Mouse (Mus musculus) myocyte (in vitro differentiated cells): ENCODE measurements at regions not wholly inside any gene's neighbourhood (a gene's known extent, or its start where the extent isn't known, plus 50 kb on each side); places are given as distances from the start of the nearest gene placed in this dataset.

Source experiments
- E2F4 ChIP-seq: IDR thresholded peaks from one replicate; pipeline ENCODE4 v1.6.1; 2011; ENCODE audit warnings: mild to moderate bottlenecking, control low read depth, moderate library complexity; ENCODE audit not compliant: insufficient read depth
- MAX ChIP-seq: IDR thresholded peaks from one replicate; pipeline ENCODE4 v1.6.1; 2011; ENCODE audit warnings: low read depth, mild to moderate bottlenecking, control low read depth
- MYOG ChIP-seq, 3 experiments: IDR thresholded peaks; one replicate each; pipeline ENCODE4 v1.6.1; 2011; ENCODE audit warnings: control low read depth in 2 of 3, low read depth in 2 of 3, mild to moderate bottlenecking in 2 of 3; ENCODE audit not compliant: insufficient read length in 2 of 3, control insufficient read depth in 1 of 3, insufficient read depth in 1 of 3
- POLR2A ChIP-seq: IDR thresholded peaks from one replicate; pipeline ENCODE4 v1.6.1; 2011; ENCODE audit warnings: low read depth, mild to moderate bottlenecking, control low read depth, moderate library complexity; ENCODE audit not compliant: insufficient read length
- POLR2AphosphoS2 ChIP-seq: IDR thresholded peaks from one replicate; pipeline ENCODE4 v1.6.1; 2011; ENCODE audit warnings: low read depth, control low read depth; ENCODE audit not compliant: insufficient read length
- REST ChIP-seq: IDR thresholded peaks from one replicate; pipeline ENCODE4 v1.6.1; 2011; ENCODE audit warnings: mild to moderate bottlenecking, control low read depth, moderate library complexity; ENCODE audit not compliant: insufficient read depth, insufficient read length
- TCF12 ChIP-seq: IDR thresholded peaks from one replicate; pipeline ENCODE4 v1.6.1; 2011; ENCODE audit warnings: mild to moderate bottlenecking, control low read depth; ENCODE audit not compliant: poor library complexity, insufficient read depth, severe bottlenecking
- TCF3 ChIP-seq: IDR thresholded peaks from one replicate; pipeline ENCODE4 v1.6.1; 2011; ENCODE audit warnings: low read depth, control low read depth; ENCODE audit not compliant: insufficient read length
- USF1 ChIP-seq: IDR thresholded peaks from one replicate; pipeline ENCODE4 v1.6.1; 2011; ENCODE audit warnings: low read depth, mild to moderate bottlenecking, control low read depth, moderate library complexity

- TF ChIP-seq POLR2AphosphoS2: no peak
- no peak for TF ChIP-seq POLR2A
- TF ChIP-seq TCF12: no peak
- TF ChIP-seq E2F4: no peak
- TF ChIP-seq REST: no peak
- no peak for TF ChIP-seq USF1
- no peak for TF ChIP-seq TCF3
- TF ChIP-seq MYOG (IDR thresholded peaks at IDR 0.05; ENCODE audit: control insufficient read depth in 1 of 3, insufficient read depth in 1 of 3, insufficient read length in 2 of 3, low read depth in 2 of 3): no peak
- no peak for TF ChIP-seq MAX
These were observed 113.9 kb upstream of the Bmp2 start for GRCm38 (mm10) chr2:133438018-133438417.
